Mouse (Mus musculus) heart, embryonic 13.5 days (tissue): ENCODE results near the gene Wdr31. TPM values are rescaled to one million over a fixed set of nuclear protein-coding genes. Genes with fewer than 3 reads are reported as not detected.

Source experiments
- ATAC-seq: fragments of 200-750 bp; cut with Nextera tagmentation; 2 replicates; pipeline ENCODE4 v1.8.0; 2017; ENCODE audit warnings: moderate TSS enrichment; ENCODE audit not compliant: insufficient number of reproducible peaks, low FRiP score, low TSS enrichment; ENCODE audit errors: extremely low read depth
- H3K27ac ChIP-seq: fragments of 300-500 bp; sonication (generic); replicated peaks from 2 replicates; pipeline ENCODE4 v1.5.1; 2015; ENCODE audit warnings: moderate library complexity, mild to moderate bottlenecking, inconsistent platforms
- H3K27me3 ChIP-seq: fragments of 300-500 bp; sonication (generic); replicated peaks from 2 replicates; pipeline ENCODE4 v1.6.1; 2015; ENCODE audit warnings: mild to moderate bottlenecking, inconsistent platforms
- H3K36me3 ChIP-seq: fragments of 300-500 bp; sonication (generic); 2 replicates; pipeline ENCODE4 v1.6.1; 2015; ENCODE audit warnings: mild to moderate bottlenecking, inconsistent platforms
- H3K4me1 ChIP-seq: fragments of 300-500 bp; sonication (generic); 2 replicates; pipeline ENCODE4 v1.6.1; 2015; ENCODE audit warnings: inconsistent platforms
- H3K4me2 ChIP-seq: fragments of 300-500 bp; sonication (generic); 2 replicates; pipeline ENCODE4 v1.6.1; 2015; ENCODE audit warnings: inconsistent platforms, mild to moderate bottlenecking, moderate library complexity
- H3K4me3 ChIP-seq: fragments of 300-500 bp; sonication (generic); 2 replicates; pipeline ENCODE4 v1.5.1; 2015; ENCODE audit warnings: moderate library complexity, mild to moderate bottlenecking, inconsistent platforms
- H3K9ac ChIP-seq: fragments of 300-500 bp; sonication (generic); 2 replicates; pipeline ENCODE4 v1.6.1; 2015; ENCODE audit warnings: inconsistent platforms, mild to moderate bottlenecking, moderate library complexity
- H3K9me3 ChIP-seq: fragments of 300-500 bp; sonication (generic); 2 replicates; pipeline ENCODE4 v1.6.1; 2016; ENCODE audit warnings: inconsistent platforms
- WGBS: fragments of 180-500 bp; shearing (Covaris S2); methylation state at CpG from one replicate; pipeline ENCODE4 v1.1.7; 2015; ENCODE audit warnings: mixed read lengths; 5-methylcytosine and 5-hydroxymethylcytosine counted together
- polyA plus RNA-seq: library from polyadenylated mRNA; unstranded; fragments of >200 nt; fragmentation: Nextera tagmentation; extraction: Ambion mirVana; gene quantifications from 2 replicates; pipeline ENCODE4 v1.2.1, GENCODE M21; 2015

Gene Wdr31
- polyA plus RNA-seq, 1 experiment from 2014 or later = 3.6 TPM

GRCm38 (mm10) chr4:62437871-62438270, 32.8 kb downstream of the Wdr31 start:
- H3K9ac ChIP-seq = no peak overlapping the region
- no peak overlapping the region for H3K4me3 ChIP-seq
- no peaks in the 10 kb centered on the region for H3K9me3 ChIP-seq
- WGBS = 83% methylated on average over 7 of the region's 7 CpGs
- H3K27me3 ChIP-seq = no peaks in the 10 kb centered on the region
- H3K4me1 ChIP-seq = 0 out of 2 replicates have a peak, but pooled peaks cover 2% of the 10 kb centered on the region
- H3K27ac ChIP-seq = no peak overlapping the region
- H3K36me3 ChIP-seq = no peaks in the 10 kb centered on the region
- no peak overlapping the region for H3K4me2 ChIP-seq
- no peak for ATAC-seq

DNA sequence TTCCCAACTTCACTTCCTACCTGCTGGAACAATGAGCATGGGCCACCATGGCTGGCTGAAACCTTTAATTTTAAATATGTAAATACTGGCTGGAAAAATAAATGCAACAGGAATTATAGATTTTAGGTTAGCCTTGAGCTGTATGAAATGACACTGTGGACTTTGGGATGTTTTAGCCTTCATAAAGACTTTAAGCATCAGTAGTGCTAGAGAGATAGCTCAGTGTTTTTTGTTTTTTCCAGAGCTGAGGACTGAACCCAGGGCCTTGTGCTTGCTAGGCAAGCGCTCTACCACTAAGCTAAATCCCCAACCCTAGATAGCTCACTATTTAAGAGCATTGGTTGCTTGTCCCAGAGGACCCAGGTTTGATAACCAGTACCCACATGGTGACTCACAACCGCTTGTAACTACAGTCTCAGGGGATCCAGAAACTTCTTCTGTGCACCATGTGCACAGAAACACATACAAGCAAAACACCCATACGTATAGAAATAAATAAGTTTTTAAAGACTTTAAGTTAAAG, 33.4 kb downstream of the Wdr31 start:
- H3K9ac ChIP-seq = no peak overlapping the region
- H3K4me3 ChIP-seq = no peak overlapping the region
- H3K4me2 ChIP-seq = no peak overlapping the region
- H3K27me3 ChIP-seq = no peaks in the 10 kb centered on the region
- H3K36me3 ChIP-seq = no peaks in the 10 kb centered on the region
- 0 out of 2 replicates have a peak, but pooled peaks cover 2% of the 10 kb centered on the region for H3K4me1 ChIP-seq
- no peak for ATAC-seq
- no peak overlapping the region for H3K27ac ChIP-seq
- WGBS = 79% methylated on average over 3 of the region's 3 CpGs
- H3K9me3 ChIP-seq = no peaks in the 10 kb centered on the region

DNA sequence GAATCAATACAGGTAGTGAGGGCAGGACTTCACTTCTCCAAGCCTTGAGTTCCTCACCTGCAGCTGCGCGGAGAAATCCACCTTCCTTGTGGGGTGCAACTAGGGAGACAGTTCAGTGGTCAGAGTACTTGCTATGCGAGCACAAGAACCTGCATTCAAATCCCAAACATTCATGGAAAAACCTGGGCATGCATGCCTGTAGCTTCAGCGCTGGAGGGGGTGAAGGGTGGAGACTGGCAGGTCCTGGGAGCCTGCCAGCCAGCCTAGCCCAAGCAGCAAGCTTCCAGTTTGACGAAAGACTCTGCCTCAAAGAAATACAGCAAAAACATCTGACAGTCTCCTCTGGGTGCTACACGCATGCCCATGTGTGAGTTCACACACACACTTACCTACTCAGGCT, 35.6 kb downstream of the Wdr31 start, which contains the start of gene Rnf183:
Gene Rnf183, minus strand, starts transcription at position 172 of the 400 bp plus-strand sequence.
- H3K27ac ChIP-seq = no peak within 1 kb of the TSS
- 76% methylated on average over 6 of the region's 6 CpGs for WGBS
- no peaks in the 10 kb centered on the region for H3K9me3 ChIP-seq
- no peak within 1 kb of the TSS for H3K9ac ChIP-seq
- no peak within 1 kb of the TSS for H3K4me3 ChIP-seq
- H3K36me3 ChIP-seq = no peaks in the 10 kb centered on the region
- H3K4me1 ChIP-seq = no peaks in the 10 kb centered on the region
- no peak within 1 kb of the TSS for H3K4me2 ChIP-seq
- ATAC-seq = no peak
- H3K27me3 ChIP-seq = no peaks in the 10 kb centered on the region

DNA sequence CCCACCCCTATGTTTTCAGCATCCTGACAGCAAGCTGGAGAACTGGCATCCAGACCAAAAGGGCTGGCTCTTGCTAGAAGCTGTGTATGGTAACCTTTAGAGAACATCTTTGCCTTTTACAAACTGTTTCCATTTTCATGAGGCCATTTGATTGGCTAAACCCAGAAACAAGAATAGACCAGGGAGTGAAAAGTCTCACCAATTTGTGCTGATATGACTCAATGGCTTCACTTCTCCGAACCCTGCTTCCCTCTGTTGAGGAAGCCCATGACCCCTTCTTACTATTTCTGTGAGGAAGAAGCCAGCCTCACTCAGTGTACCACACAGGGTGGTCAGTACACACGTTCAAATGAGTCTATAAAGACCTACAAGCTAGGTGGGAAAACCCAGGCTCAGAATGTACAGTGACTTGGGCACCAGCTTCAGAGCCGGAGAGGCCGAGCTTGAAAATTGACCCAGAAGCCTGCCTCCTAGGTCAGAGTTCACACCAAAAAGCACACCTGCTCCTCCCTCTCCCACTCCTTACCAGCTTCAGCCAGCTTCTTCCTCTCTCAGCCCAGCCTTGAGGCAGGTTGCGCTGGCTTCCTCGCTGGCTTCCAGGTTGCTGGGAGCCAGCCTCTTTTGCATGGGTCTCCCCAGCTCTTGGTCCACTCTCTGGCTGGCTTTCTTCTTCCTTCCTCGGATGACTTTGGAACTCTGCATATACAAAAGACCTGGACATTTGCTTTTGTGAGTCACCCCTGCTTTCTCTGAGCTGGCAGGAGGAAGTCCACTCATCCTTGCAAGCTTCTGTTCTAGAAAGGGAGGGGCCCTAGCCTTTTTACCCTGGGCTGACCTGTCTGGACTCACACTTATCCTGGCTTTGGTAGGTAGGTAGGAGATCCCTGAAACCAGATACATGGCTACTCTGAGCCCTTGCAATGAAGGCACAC, 36.5 kb downstream of the Wdr31 start:
- Histone ChIP-seq H3K9ac (no peak overlapping the region), H3K27ac (no peak overlapping the region), H3K4me3 (no peak overlapping the region), H3K4me1 (no peaks in the 10 kb centered on the region), H3K9me3 (no peaks in the 10 kb centered on the region), H3K36me3 (no peaks in the 10 kb centered on the region), H3K27me3 (no peaks in the 10 kb centered on the region), H3K4me2 (no peak overlapping the region)
- 71% methylated on average over 7 of the region's 7 CpGs for WGBS
- ATAC-seq = no peak

DNA sequence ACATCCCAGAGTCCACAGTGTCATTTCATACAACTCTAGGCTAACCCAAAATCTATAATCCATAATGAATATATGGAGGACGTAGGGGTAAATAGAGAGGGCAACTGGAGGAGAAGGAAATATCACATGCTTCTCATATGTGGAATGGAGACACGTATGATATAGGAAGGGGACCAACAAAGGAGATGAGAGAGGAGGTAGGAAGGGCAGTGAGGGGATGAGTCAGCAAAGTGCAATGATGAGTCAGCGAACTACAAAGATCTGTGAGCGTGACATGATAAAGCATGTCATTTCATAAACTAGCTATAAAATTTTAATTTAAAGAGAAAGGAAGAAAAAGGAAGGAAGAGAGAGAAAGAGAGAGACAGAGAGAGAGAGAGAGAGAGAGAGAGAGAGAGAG, 39.2 kb downstream of the Wdr31 start:
- H3K27me3 ChIP-seq = no peaks in the 10 kb centered on the region
- H3K9me3 ChIP-seq = no peaks in the 10 kb centered on the region

GRCm38 (mm10) chr4:62430678-62431077, 40.0 kb downstream of the Wdr31 start:
- H3K4me1 ChIP-seq = peaks cover 9% of the 10 kb centered on the region; the same call in 1 of the 2 replicates
- no peak overlapping the region for H3K27ac ChIP-seq
- H3K27me3 ChIP-seq = no peaks in the 10 kb centered on the region
- no peak overlapping the region for H3K9ac ChIP-seq
- no peak for ATAC-seq
- no peaks in the 10 kb centered on the region for H3K9me3 ChIP-seq
- no peak overlapping the region for H3K4me2 ChIP-seq
- no peak overlapping the region for H3K4me3 ChIP-seq
- H3K36me3 ChIP-seq = peaks cover 5% of the 10 kb centered on the region

More for the DNA sequence above, 39.2 kb downstream of the Wdr31 start:
- Histone ChIP-seq H3K4me2 (no peak overlapping the region), H3K4me1 (peaks cover 9% of the 10 kb centered on the region; the same call in 1 of the 2 replicates), H3K4me3 (no peak overlapping the region), H3K9ac (no peak overlapping the region), H3K36me3 (no peaks in the 10 kb centered on the region), H3K27ac (no peak overlapping the region)
- 73% methylated on average over 4 of the region's 4 CpGs for WGBS
- ATAC-seq = peak; percentile 73

- Histone ChIP-seq H3K4me1 (peaks cover 9% of the 10 kb centered on the region; the same call in 1 of the 2 replicates), H3K9ac (no peak overlapping the region), H3K4me2 (no peak overlapping the region), H3K4me3 (no peak overlapping the region), H3K36me3 (peaks cover 15% of the 10 kb centered on the region), H3K9me3 (no peaks in the 10 kb centered on the region), H3K27ac (no peak overlapping the region), H3K27me3 (no peaks in the 10 kb centered on the region)
- WGBS = 80% methylated on average over 9 of the region's 9 CpGs
- no peak for ATAC-seq
Measured at GRCm38 (mm10) chr4:62429616-62430015, 41.1 kb downstream of the Wdr31 start.

DNA sequence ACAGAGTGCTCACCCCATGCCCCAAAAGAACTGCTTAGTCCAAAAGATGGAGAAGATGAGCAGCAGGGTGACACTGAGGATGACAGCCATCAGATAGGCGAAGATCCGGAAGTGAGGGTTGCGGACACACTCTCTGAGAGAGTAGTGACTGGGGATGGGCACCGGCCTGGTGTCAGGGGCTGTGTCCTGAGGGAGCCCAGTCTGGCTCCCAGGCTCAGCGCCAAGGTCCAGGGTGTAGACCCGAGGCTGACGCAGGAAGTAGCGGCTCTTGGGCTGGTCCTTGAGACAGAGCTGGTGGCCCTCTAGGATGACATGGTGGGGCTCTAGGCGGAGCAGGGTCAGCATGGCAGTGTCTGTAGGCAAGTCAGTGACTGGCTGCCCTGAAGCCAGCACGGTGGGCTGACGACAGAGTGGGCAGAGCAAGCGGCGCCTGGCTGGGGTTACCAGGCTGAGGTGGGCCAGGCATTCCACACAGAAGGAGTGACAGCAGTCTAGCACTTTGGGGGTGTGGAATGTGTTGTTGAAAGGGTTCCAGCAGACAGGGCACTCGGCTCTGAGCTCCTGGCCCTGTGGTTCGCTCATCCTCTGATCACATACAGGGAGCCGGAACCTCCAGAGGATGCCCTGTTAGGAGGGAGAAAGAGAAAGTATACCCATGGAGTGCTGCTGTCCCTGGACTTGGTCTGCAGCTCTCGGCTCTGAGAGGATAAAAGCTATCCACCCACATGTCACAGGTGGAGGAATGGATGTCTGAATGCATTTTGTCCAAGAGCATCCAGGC, 42.5 kb downstream of the Wdr31 start:
- Histone ChIP-seq H3K4me1 (peaks cover 9% of the 10 kb centered on the region; the same call in 1 of the 2 replicates), H3K9me3 (no peaks in the 10 kb centered on the region), H3K36me3 (peaks cover 28% of the 10 kb centered on the region), H3K27me3 (no peaks in the 10 kb centered on the region), H3K27ac (no peak overlapping the region), H3K4me3 (0 out of 2 replicates have a peak overlapping the region, but pooled peaks have one; percentile 3), H3K9ac (no peak overlapping the region), H3K4me2 (peak overlapping the region; percentile 38)
- 51% methylated on average over 17 of the region's 17 CpGs for WGBS
- ATAC-seq = no peak

GRCm38 (mm10) chr4:62425891-62426290, 44.8 kb downstream of the Wdr31 start:
- Histone ChIP-seq H3K9me3 (no peaks in the 10 kb centered on the region), H3K27ac (no peak overlapping the region), H3K27me3 (no peaks in the 10 kb centered on the region), H3K4me2 (no peak overlapping the region), H3K9ac (no peak overlapping the region), H3K4me3 (no peak overlapping the region), H3K4me1 (peaks cover 9% of the 10 kb centered on the region; the same call in 1 of the 2 replicates), H3K36me3 (peaks cover 51% of the 10 kb centered on the region)
- no peak for ATAC-seq
- WGBS = 87% methylated on average over 4 of the region's 4 CpGs

GRCm38 (mm10) chr4:62419091-62419490, 51.6 kb downstream of the Wdr31 start:
- Histone ChIP-seq H3K4me2 (no peak overlapping the region), H3K36me3 (peaks cover 100% of the 10 kb centered on the region), H3K27me3 (no peaks in the 10 kb centered on the region), H3K4me1 (no peaks in the 10 kb centered on the region), H3K27ac (no peak overlapping the region), H3K9me3 (no peaks in the 10 kb centered on the region), H3K4me3 (no peak overlapping the region), H3K9ac (no peak overlapping the region)
- WGBS = 92% methylated on average over 6 of the region's 6 CpGs
- no peak for ATAC-seq

- peaks cover 100% of the 10 kb centered on the region for H3K36me3 ChIP-seq
- WGBS = 92% methylated on average over 8 of the region's 8 CpGs
- H3K4me2 ChIP-seq = no peak overlapping the region
- H3K27me3 ChIP-seq = no peaks in the 10 kb centered on the region
- no peak overlapping the region for H3K4me3 ChIP-seq
- no peak overlapping the region for H3K27ac ChIP-seq
- ATAC-seq = no peak
- no peaks in the 10 kb centered on the region for H3K4me1 ChIP-seq
- no peak overlapping the region for H3K9ac ChIP-seq
- H3K9me3 ChIP-seq = no peaks in the 10 kb centered on the region
Measured at GRCm38 (mm10) chr4:62418448-62418847, 52.2 kb downstream of the Wdr31 start.
